Mouse (Mus musculus): ENCODE measurements at regions not wholly inside any gene's neighbourhood (a gene's known extent, or its start where the extent isn't known, plus 50 kb on each side); places are given as distances from the start of the nearest gene placed in this dataset.
A peak's percentile ranks its signal among the peaks of the same experiment; 100 is the strongest.
"Not testable (repeated sequence)": the region's sequence is repeated elsewhere in the genome, so short reads cannot be mapped to it uniquely, and the experiment has no call there.

- no peak for DNase-seq
These were observed 377.1 kb upstream of the Ngly1 start for GRCm38 (mm10) chr14:15872013-15872412.

- peak in 1 of 2 experiments; percentile 13 for DNase-seq
These were observed 368.9 kb upstream of the Ngly1 start for GRCm38 (mm10) chr14:15880146-15880545.

- DNase-seq, result peak; percentile 62 to 69
These were observed 367.8 kb upstream of the Ngly1 start for GRCm38 (mm10) chr14:15881284-15881683.

DNA sequence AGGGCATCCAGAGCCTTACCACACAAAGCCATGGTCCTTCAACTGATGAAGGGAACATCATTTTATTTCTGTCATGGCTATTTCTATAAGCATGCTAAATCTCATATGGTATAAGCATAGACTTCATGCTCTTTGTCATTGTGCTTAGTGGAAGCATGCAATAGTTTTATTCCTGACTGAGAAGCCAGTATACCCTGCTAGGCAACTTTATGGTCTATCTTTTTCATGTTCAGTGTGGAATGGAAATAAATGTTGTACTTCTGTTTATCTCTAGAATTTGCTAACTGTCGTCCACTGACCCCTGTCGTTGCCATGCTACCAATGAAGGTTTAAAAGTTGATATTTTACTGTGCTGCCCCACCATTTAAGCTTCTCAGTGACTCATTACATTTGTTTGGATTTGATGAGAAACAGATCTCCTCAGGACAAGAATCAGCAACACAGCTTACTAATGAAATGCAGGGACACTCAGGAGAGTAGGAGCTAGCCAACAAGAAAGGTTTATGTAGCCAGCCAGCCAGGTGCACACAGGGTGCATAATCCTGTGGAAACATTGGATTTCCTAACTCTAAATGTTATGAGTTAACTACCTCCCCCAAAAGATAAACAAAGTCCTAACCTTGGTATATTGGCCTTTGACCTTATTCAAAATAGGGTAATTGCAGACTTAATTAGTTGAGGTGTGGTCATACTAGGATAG is 364.3 kb upstream of the Ngly1 start:
- peak; percentile 17 to 19 for DNase-seq

DNA sequence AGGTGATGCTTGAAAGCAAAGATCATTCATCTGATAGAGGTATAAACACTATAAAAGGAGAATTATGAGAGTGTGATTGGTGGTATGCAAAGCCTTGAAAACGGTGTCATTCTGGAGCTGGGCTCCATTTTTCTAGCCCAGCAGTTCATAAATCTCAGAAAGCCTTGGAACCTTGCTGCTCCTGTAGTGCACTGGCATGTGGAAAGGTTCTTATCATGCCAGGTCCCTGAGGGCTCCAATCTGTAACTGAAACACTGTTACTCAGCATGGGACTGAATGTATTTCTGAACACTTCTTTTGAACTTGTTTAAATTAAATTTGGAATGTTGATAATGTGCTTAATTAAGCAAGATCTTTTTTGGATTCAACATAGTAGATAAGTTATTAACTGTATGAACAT is 352.0 kb upstream of the Ngly1 start:
- no peak for DNase-seq

- not testable (repeated sequence) for DNase-seq
These were observed 342.7 kb upstream of the Ngly1 start for GRCm38 (mm10) chr14:15906429-15906828.

GRCm38 (mm10) chr14:15913206-15913605 is 335.9 kb upstream of the Ngly1 start:
- DNase-seq, result peak; percentile 27 to 29

GRCm38 (mm10) chr14:15914176-15914575 is 334.9 kb upstream of the Ngly1 start:
- DNase-seq, result no peak

- peak in 1 of 2 experiments; percentile 9 for DNase-seq
These were observed 324.4 kb upstream of the Ngly1 start for GRCm38 (mm10) chr14:15924676-15925075.

GRCm38 (mm10) chr14:15934729-15935128 is 314.4 kb upstream of the Ngly1 start:
- no peak for DNase-seq

DNA sequence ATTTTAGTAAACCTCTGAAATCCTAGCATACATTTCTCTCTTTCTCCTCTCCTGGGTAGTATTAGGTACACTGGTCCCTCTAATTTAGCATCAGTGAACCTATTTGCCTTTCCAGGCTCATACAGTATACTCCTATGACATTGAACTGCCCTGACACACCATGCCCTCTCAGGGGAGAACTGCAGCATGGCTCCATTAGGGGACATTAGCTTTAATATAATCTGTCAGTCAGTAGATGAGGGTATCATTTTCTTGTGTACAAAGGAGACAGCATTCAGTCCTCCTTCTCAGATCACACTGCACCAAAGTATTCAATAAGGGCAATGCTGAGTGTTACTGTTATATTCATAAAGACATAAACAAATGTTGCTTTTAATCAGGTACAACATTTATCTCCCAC is 278.8 kb upstream of the Ngly1 start:
- DNase-seq, result no peak

- DNase-seq, result no peak
These were observed 278.3 kb upstream of the Ngly1 start for GRCm38 (mm10) chr14:15970767-15971166.

DNA sequence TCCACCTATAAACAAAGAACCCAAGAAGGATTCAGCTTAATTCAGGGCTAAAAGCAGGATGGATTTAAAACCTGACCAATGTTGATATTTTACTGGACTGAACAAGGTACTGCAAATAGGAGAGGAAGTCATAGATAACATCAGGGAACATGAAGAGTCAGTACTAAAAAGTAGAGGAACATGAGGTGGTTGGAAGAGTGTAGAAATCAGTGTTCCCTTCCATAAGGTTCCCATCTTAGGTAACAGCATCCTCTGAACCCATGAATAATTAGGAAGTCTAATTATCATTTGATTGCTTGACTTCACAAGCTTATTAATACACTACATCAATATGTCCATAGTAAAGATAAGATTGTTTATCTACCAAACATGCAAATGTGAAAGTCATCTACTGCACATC is 277.8 kb upstream of the Ngly1 start:
- no peak for DNase-seq

DNA sequence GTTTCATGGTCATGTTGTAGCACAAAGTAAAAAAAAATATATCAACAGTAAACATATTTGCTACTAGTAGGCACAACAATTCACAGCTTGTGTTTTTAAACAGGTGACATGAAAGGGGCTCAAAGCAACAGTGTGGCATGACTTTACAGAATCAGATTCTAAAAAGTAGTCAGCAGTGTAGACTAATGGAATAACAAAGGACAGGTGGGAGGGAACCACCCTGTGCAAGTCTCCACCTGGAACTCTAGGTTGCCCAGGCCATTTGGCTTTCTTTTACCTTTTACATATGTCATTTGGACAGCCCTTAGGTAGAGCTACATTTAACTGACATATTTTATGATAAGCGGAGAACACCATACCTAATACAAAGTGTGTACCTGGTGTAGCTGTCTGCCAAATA is 271.7 kb upstream of the Ngly1 start:
- DNase-seq, result no peak

DNA sequence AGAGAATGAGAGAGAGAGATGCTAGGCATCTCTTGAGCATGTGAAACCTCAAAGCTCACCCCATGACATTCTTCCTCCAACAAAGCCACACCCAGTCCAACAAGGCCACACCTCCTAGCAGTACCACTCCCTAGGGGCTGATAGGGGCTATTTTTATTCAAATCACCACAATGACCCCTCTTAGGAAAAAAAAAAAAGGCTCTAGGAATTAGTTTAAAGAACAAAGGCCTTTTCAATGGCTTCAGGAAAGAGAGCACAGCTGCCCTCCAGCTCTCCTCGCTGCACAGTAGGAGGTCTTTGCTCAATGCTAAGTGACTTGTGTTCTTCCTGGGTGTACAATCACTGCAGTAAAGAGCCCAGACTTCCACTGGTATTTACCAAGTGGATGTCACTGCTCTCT is 270.8 kb upstream of the Ngly1 start:
- DNase-seq, result peak in 1 of 2 experiments; percentile 3

DNA sequence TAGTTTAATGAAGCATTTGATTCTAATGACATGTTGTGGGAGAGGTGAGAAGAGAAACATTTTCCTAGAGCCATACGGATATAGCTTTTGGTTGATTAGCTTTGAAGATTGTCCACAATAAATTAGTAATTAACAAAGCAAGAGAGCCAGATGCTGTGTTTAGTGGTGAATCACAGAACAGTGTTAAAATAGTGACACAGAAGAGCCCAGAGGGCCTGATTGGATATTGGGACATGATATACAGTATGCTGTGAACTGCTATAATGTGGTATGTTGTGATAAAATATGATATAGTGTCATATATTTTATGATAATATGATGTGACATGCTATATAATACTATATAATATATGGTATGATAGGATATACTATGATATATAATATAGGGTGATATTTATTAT is 243.7 kb upstream of the Ngly1 start:
- DNase-seq, result no peak

- DNase-seq, result no peak
These were observed 242.1 kb upstream of the Ngly1 start for GRCm38 (mm10) chr14:16006968-16007367.

- no peak for DNase-seq
These were observed 239.3 kb upstream of the Ngly1 start for GRCm38 (mm10) chr14:16009778-16010177.

- DNase-seq, result no peak
These were observed 225.2 kb upstream of the Ngly1 start for GRCm38 (mm10) chr14:16023853-16024252.

DNA sequence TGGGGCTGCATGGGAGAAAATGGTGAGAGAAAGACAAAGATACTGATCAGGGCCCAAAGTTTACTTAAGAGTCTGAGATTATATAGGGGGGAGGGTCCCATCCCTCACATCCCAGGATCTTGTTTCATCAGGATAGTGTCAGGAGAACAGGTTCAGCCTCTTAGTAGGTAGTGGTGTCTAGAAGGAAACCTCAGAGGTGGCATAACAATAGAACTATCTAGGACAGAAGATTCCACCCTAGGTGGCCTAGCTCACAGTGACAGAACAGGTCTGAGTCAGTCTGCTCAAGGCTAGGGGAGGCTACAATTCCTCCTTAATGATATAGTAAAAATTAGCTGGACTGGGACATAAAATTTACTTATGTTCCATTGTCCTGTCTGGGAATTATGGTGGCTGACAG is 211.3 kb upstream of the Ngly1 start:
- DNase-seq, result no peak

DNA sequence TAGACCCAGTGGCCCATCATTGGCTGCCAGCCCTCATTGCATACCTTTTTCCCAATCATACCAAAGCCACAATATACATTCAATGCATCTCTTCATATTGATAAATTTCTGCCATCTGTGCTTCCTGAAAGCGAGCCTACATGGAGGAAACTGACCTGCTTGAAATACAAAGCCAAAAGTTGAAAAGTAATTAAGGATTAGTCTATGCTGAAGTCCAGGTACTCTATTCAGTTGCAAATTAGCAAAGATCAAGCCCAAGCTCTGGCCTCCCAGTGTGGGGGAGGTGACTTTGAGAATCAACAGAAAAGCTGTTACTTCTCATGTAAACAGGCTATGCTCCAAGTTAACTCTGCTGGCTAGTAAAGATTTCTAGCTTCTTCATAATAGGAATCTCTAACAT is 210.7 kb upstream of the Ngly1 start:
- DNase-seq, result no peak

DNA sequence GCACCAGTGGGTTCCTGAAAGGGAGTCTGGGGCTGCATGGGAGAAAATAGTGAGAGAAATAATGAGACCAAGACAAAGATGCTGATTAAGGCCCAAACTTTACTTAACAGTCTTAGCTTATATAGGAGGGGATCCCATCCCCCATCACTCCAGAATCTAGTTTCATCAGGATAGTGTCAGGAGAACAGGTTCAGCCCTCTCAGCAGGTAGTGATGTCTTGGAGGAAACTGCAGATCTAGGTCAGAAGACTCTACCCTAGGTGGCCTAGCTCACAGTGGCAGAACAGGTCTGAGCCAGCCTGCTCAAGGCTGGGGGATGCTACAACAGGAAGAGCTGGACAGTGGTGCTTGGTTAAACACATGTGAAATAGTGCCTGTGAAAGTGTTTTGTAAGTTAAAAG is 204.6 kb upstream of the Ngly1 start:
- peak; percentile 7 for DNase-seq

- DNase-seq, result not testable (repeated sequence)
These were observed 176.5 kb upstream of the Ngly1 start for GRCm38 (mm10) chr14:16072534-16072933.

- DNase-seq, result peak; percentile 79 to 82
These were observed 175.0 kb upstream of the Ngly1 start for GRCm38 (mm10) chr14:16074089-16074488.

- DNase-seq, result no peak
These were observed 170.0 kb upstream of the Ngly1 start for GRCm38 (mm10) chr14:16079096-16079495.
